Mouse (Mus musculus) left cerebral cortex, adult 2 months (tissue): ENCODE results near the gene Pdzd8. TPM values are rescaled to one million over a fixed set of nuclear protein-coding genes. Genes with fewer than 3 reads are reported as not detected.
A peak's percentile ranks its signal among the peaks of the same experiment; 100 is the strongest.

Experiments
- DNase-seq, 2 experiments: peaks; one replicate each; pipeline ENCODE4 v3.0.0; 2021 to 2022; ENCODE audit warnings: low spot score in 2 of 2, mixed read lengths in 1 of 2; ENCODE audit errors: extremely low spot score in 1 of 2
- H3K27ac ChIP-seq: fragments of 200-600 bp; 2 replicates; pipeline ENCODE4 v1.8.1; 2022
- H3K4me3 ChIP-seq: fragments of 200-600 bp; 2 replicates; pipeline ENCODE4 v1.8.1; 2022
- CTCF ChIP-seq: fragments of 200-600 bp; IDR thresholded peaks from 2 replicates; pipeline ENCODE4 v1.8.1; 2022; ENCODE audit warnings: antibody characterized with exemption, mild to moderate bottlenecking, moderate library complexity
- intact Hi-C: fragments of 180-260 bp; cut with DNase I; formaldehyde crosslinking; loops from one replicate; pipeline ENCODE4 v1.15.1; 2025
- long read RNA-seq, 2 experiments: library from polyadenylated mRNA; stranded (forward); transcript quantifications; one replicate each; pipeline ENCODE4 v2.0.0; 2021; ENCODE audit warnings: borderline mapping rate in 2 of 2
- total RNA-seq, 2 experiments: library from RNA; stranded (reverse); gene quantifications; 2 replicates each; pipeline ENCODE4 v1.2.3; 2021

The Pdzd8 gene
- total RNA-seq: 10 to 100 TPM; 58.0 to 58.1 TPM
- long read RNA-seq, experiment 1, full-length matches to known transcripts: 54 of 66 reads
- long read RNA-seq, experiment 1, partial matches to known transcripts: 2 of 66 reads
- long read RNA-seq, experiment 1, other reads (novel, unspliced or antisense): 10 of 66 reads
- long read RNA-seq, experiment 2, full-length matches to known transcripts: 48 of 55 reads
- long read RNA-seq, experiment 2, partial matches to known transcripts: 2 of 55 reads
- long read RNA-seq, experiment 2, other reads (novel, unspliced or antisense): 5 of 55 reads

DNA sequence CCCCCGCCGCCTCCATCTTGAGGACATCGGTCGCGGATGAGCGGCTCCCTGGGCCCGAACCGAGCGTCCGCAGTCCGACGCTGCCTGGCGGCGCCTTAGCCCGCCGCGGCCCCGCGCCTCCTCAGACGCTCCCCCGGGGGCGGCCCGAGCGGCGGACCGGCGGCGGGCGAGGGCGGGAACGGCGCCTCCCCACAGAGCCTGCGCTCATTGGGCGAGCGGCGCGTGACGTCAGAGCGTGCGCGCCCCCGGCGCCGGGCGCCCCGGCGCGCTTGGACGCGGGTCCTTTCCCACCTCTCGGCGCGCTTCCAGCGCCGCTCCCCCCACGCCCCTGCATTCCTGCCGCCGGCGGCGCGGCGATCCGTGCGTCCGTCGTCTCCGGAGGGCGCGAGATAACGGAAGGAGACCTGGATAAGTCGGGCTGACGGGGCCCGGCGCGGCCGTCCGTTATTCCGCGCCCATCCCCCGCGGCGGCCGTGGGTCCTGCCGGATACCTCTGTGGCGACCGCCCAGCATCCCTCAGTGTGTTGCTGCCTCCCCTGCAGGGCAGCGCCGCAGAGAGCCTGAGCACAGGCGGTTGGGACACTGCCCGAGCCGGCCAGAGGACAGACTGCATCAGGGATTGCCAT lies at the start of gene Pdzd8:
Gene Pdzd8 (minus strand): TSS at position 123 of the 626 bp plus-strand sequence.
- TF ChIP-seq CTCF: no peak
- peak; percentile 93 for DNase-seq
- H3K27ac ChIP-seq: peak within 1 kb of the TSS; percentile 92
- peak within 1 kb of the TSS; percentile 74 for H3K4me3 ChIP-seq
- intact Hi-C loops: no loop called here

DNA sequence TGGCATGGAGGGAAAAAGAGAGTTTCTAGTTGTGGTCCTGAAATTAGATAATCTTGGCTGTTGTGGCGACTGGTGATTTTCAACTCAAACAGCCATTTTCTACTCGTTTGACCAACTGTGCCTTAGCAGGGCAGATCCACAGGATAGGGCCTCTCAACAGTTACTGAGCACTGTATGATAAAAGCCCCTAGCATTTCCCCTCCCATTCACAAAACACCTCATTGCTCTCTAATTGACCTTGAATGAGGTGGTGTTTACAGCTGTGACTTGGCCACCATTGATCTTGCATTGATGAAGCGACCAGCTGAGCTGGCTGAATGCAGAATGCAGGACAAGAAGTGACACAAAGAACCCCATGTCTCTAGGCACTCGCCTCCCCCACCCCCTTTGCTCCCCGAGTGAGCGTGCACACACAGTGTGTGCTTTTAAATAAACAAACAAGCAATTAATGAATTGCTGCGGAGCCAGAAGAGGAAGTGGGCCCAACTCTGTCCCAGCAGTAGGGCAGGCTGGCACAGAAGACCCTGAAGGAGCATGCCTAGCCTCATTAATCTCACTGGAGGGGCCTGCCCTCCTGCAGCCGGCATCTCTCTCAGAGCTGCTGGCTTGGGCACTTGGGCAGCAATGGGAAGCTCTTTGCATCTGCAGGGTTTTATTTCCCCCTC lies 48.3 kb upstream of the Pdzd8 start:
- TF ChIP-seq CTCF: no peak
- H3K27ac ChIP-seq: no peak overlapping the region
- DNase-seq: peak in 1 of 2 experiments; percentile 44
- intact Hi-C loops: no loop called here
- no peak overlapping the region for H3K4me3 ChIP-seq

DNA sequence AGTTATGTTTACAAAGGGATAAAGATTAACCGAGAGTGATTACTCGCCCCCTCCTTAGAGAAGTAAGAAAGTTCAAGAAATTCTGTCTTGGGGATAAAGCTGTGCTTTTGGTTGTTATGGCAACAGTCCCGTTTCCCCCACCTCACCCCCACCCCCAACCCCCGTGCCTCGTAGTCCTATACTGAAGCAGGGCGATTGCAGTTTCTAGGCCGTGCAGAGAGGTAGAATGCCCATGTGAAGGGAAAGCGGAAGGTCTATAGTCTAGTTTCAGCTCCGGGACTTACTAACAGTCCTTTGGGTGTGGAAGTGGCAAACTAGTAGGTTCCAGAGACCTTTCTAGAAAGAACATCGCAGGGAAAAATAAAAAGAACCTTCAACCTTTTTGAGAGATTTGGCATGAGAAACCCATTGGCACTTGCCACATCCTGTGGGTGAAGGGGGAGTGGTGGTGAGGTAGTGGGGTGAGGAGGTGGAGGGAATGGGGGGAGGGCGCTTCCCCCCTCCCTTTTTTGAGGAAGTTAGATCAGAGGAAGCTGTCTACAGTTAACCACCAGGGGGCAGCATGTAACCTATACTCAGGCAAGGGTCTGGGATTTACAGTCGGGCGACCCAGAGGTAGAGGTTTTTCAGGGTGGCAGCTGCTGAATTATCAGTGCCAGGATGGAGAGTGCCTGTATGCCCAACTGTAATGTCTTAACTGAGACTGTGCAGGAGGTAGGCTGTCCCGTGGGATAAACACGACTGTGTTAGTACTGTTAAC lies 43.4 kb upstream of the Pdzd8 start:
- Histone ChIP-seq H3K4me3 (no peak overlapping the region), H3K27ac (no peak overlapping the region; the same call in 1 of the 2 replicates)
- DNase-seq: peak; percentile 52 to 71
- intact Hi-C loops: loop anchor here (2.0 to 10.0 kb wide), 3 partner anchors 70 to 1026 kb away; partner anchors contain the start of gene Emx2
- TF ChIP-seq CTCF: peak; percentile 78

DNA sequence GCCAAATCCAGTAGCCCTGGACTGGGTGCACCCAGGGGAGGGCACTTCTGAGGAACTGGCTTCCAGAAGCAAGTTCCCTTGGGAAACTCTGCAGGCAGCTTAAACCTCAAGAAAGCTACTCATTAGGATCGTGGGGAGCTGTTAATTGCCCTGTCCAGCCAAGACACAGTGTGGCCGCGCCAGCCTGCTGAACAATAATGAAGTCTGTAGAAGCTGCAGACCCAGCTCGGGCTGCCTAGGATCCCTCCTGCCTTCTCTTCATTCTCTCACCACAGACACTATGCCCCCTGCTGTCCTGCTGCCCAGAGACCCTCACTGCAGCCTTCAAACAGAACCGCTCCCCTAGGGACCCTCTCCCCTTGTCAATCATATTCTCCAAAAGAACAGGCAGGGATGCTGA lies 42.8 kb upstream of the Pdzd8 start:
- intact Hi-C loops: loop anchor here (2.0 to 10.0 kb wide), 3 partner anchors 70 to 1026 kb away; partner anchors contain the start of gene Emx2
- no peak overlapping the region for H3K4me3 ChIP-seq

GRCm38 (mm10) chr19:59387178-59387577 lies 41.6 kb upstream of the Pdzd8 start:
- intact Hi-C loops: loop anchor here (10.0 kb wide), 2 partner anchors 758 to 1028 kb away; no protein-coding TSS in a partner anchor
- DNase-seq: peak in 1 of 2 experiments; percentile 37
- H3K27ac ChIP-seq: no peak overlapping the region
- H3K4me3 ChIP-seq: no peak overlapping the region
- TF ChIP-seq CTCF: peak; percentile 83

More for the DNA sequence above, 42.8 kb upstream of the Pdzd8 start:
- TF ChIP-seq CTCF: no peak
- no peak overlapping the region; the same call in 1 of the 2 replicates for H3K27ac ChIP-seq
- DNase-seq: no peak

DNA sequence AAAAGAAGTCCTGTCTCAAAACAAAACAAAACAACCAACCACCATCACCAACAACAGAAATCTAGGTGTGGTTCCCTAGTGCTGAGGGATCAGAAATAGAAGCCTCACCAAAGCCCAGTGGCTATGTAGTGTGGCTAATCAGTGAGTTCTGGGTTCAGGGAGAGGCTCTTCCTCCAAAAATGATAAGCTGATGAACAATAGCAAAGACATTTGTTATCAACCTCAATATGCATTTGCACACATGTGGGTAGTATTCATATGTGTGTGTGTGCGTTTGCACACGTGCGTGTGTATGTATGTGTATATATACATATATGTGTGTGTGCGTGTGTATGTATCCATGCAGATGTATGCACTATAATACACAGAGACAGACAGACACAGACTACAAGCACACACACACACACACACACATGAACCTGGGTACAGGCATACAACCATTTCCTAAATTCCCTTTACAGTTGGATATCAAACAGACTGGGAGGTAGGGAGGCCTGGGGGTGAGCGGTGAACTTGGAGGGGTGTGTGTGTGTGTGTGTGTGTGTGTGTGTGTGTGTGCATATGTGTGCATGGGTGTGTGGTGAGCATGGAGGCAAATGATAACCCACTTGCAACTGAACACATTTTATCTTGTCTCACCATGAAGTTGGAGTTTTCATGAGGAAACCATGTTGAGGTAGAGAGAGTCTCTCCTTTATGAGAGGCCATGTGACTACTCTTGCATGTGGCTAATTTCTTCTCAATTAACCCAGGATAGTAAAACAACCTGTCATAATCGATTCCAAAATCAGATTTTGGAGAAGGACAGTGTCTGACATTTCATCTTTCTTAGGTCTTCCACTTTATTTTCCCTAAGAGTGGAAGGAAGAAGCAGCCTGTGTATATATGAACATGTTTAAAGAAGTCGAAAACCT lies 39.3 kb upstream of the Pdzd8 start:
- H3K4me3 ChIP-seq: no peak overlapping the region
- no peak for TF ChIP-seq CTCF

GRCm38 (mm10) chr19:59382416-59382917 lies 36.9 kb upstream of the Pdzd8 start:
- DNase-seq: no peak
- no peak overlapping the region for H3K27ac ChIP-seq
- intact Hi-C loops: loop anchor here (10.0 kb wide), 2 partner anchors 762 to 1032 kb away; no protein-coding TSS in a partner anchor
- no peak overlapping the region for H3K4me3 ChIP-seq
- TF ChIP-seq CTCF: peak; percentile 32

More for the DNA sequence above, 39.3 kb upstream of the Pdzd8 start:
- intact Hi-C loops: loop anchor here (2.0 to 10.0 kb wide), 3 partner anchors 146 to 1030 kb away; no protein-coding TSS in a partner anchor
- DNase-seq: no peak
- no peak overlapping the region for H3K27ac ChIP-seq

DNA sequence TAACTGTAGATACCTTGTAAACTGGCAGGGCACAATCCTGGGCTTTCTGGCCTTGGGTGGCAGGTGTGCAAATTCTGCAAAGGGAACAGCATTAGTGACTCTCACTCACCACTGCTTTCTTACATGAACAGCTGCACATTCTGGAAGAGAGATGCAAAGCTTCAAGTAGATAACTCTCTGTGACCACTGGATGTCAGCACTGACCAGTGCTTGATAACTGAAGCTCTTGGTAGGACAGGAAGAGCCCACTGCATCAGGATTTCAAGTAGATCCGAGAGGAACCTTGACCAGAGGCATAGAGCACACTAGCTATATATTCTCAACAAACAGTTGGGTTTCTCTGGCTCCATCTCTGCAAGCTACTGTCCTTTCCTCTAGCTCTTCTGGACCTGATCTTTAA lies 34.4 kb upstream of the Pdzd8 start:
- no peak overlapping the region for H3K27ac ChIP-seq
- H3K4me3 ChIP-seq: no peak overlapping the region
- no peak for DNase-seq
- intact Hi-C loops: loop anchor here (10.0 kb wide), 2 partner anchors 765 to 1035 kb away; no protein-coding TSS in a partner anchor
- peak; percentile 45 for TF ChIP-seq CTCF

GRCm38 (mm10) chr19:59376481-59376880 lies 30.9 kb upstream of the Pdzd8 start:
- TF ChIP-seq CTCF: peak; percentile 40
- no peak for DNase-seq
- H3K4me3 ChIP-seq: no peak overlapping the region
- no peak overlapping the region for H3K27ac ChIP-seq
- intact Hi-C loops: no loop called here

DNA sequence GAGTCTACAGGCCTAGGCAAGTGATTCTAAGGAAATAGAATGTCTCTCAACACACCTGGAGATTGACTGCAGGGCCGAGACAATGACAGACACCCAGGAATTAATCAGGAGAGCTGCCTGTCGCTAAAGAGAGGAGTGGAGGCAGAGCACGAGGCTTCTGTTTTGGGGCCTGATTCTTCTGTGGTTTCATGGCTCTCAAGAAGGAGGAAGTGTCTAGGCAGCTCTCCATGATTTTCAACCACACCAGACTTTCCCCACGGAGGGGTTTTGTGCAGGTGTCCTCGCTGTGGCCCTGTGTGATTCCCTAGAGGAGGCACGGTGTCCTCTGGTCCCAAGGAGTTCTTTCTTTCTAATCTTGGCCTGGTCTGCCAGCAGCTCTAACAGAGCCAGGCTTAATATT lies 29.4 kb upstream of the Pdzd8 start:
- intact Hi-C loops: no loop called here
- no peak for TF ChIP-seq CTCF
- Histone ChIP-seq H3K27ac (no peak overlapping the region), H3K4me3 (no peak overlapping the region)
- DNase-seq: no peak
